ENCODE assay signal across 14 mouse cellular contexts in the genomic region with DNA sequence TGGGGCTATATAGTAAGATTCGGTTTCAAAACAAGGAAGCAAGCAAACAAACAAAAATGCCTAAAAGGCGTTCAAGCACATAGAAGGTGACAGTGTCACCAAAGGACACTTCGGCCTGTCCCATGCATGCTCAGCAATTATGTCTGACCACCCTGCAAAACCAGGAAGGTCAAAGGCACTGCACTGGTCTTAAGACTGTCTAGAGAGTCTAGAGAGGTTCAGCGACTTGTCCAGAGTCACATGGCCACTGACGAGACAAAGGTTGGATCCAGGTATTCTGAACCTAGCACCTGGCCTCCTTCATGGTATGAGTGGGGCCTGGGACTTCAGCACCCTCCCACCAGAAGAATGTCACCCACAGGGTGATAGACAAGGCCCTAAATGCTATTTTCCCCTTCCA. TPM values are rescaled to one million over a fixed set of nuclear protein-coding genes. Genes with fewer than 3 reads are reported as not detected.
"Had no signal": no experiment of that assay in that cellular context is flagged by ENCODE, and none has a peak within 500 bp of the region (broad histone marks: within the 10 kb centered on the region; RNA-seq: fewer than 3 reads in every experiment).

No protein-coding gene starts in this region.

- ATAC-seq: inflammation-experienced regulatory T-cells, adult 6 months; intestine, postnatal 0 days; liver, embryonic 12.5 days; midbrain, embryonic 13.5 days had no signal

- H3K4me2 ChIP-seq: liver, embryonic 12.5 days; lung, embryonic 15.5 days; midbrain, embryonic 13.5 days; stomach, embryonic 15.5 days had no signal

- DNase-seq: lung, postnatal 14 days; right cerebral cortex, postnatal 14 days; thymus, postnatal 36 days had no signal

- H3K27me3 ChIP-seq: lung, embryonic 15.5 days; midbrain, embryonic 13.5 days; stomach, embryonic 15.5 days had no signal

- H3K9ac ChIP-seq: liver, embryonic 12.5 days; lung, embryonic 15.5 days; stomach, embryonic 15.5 days had no signal

- H3K27ac ChIP-seq: kidney, postnatal 0 days; left cerebral cortex, adult 2 months; liver, embryonic 12.5 days; lung, embryonic 15.5 days; macrophage; midbrain, embryonic 13.5 days; stomach, embryonic 15.5 days had no signal

- H3K36me3 ChIP-seq: stomach, embryonic 15.5 days had no signal

- H3K4me3 ChIP-seq: left cerebral cortex, adult 2 months; liver, embryonic 12.5 days; lung, embryonic 15.5 days; megakaryocyte, embryonic 14.5 days; midbrain, embryonic 13.5 days; stomach, embryonic 15.5 days had no signal

- H3K9me3 ChIP-seq: liver, embryonic 12.5 days; lung, embryonic 15.5 days; megakaryocyte, embryonic 14.5 days; midbrain, embryonic 13.5 days; stomach, embryonic 15.5 days had no signal

RNA-seq across cellular contexts. Expression of a gene that starts 3.8 kb away (rescaled TPM):
- total RNA-seq: monocyte, adult 5-6 weeks had no signal
- polyA plus RNA-seq: inflammation-experienced regulatory T-cells, adult 6 months had no signal
